Mouse (Mus musculus) central nervous system, embryonic 14 days (tissue): ENCODE measurements around the gene Olfr599. TPM values are rescaled to one million over a fixed set of nuclear protein-coding genes. Genes with fewer than 3 reads are reported as not detected.

Source experiments
- polyA plus RNA-seq: library from polyadenylated mRNA; depleted of rRNA; stranded (reverse); fragments of >200 nt; gene quantifications from 2 replicates; pipeline ENCODE4 v1.2.3, GENCODE M21; 2012; rRNA removed

Olfr599 gene
- polyA plus RNA-seq = not detected in 2 replicates

DNA sequence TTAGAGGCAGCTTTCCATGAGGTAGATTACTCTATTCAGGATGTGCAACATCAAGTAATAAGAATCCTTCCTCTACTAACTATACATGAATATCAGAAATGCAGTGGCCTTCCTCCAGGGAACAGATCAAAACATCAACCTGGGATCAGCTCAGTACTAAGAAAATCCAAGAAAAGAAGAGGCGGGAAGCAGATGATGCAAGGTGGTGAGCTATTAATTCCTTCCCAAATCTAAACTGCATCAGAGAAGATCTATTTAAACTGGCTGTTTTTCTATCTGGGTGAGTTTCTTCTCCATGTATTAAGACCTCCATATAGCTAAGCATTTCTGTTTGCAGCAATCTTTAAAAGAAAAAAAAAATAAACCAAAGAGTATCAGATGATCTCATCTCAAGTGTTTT, at the start of gene Olfr599:
Gene Olfr599, plus strand, starts transcription at position 301 of the 400 bp plus-strand sequence.

DNA sequence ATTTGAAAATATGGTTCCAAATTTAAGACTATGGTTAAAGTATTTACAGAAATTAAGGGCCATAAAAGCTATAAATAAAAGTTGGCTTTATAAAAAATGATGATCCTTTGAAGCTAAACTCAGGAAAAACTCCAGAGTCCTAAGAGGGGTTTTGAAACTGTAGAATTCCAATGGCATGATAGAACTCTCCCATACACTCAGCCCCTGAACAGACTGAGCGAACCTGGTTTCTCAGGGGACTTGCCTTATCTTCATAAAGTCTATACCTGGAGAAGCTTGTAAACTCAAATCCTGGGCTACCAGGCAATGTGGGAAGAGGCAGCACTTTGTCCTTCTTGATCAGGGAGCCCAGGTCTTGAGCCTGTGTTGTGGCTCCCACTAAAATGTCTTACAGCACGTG, 30.4 kb upstream of the Olfr599 start, which contains the start of gene Olfr596:
Gene Olfr596, plus strand, starts transcription at position 301 of the 400 bp plus-strand sequence.

GRCm38 (mm10) chr7:103316015-103316414, 19.7 kb upstream of the Olfr599 start, which contains the start of gene Olfr597:
TSS of gene Olfr597 (plus strand) at chr7:103316315.

GRCm38 (mm10) chr7:103323268-103323667, 12.4 kb upstream of the Olfr599 start, which contains the start of gene Olfr598:
TSS of gene Olfr598 (plus strand) at chr7:103323568.

GRCm38 (mm10) chr7:103349569-103349968, 13.9 kb downstream of the Olfr599 start, which contains the start of gene Olfr600:
TSS of gene Olfr600 (minus strand) at chr7:103349669.

DNA sequence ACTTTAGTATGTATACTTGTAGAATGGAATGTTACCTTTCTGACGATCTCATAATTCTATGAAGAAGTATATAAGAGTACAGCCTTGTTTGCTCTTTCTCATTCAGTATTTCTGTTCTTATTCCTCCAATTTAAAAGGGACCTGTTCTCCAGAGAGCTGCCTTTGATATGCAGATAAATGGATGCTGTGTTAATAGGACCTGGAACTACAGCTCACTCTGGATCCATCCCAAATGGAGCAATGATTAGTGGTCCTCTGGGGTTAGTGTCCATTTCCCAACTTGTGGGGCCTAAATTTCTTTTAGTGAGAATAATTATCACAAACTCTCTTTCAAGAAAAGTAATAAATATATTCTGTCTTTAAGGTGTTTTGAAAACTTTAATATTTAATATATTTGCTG, 26.8 kb downstream of the Olfr599 start, which contains the start of gene Olfr601:
Gene Olfr601, minus strand, starts transcription at position 101 of the 400 bp plus-strand sequence.

DNA sequence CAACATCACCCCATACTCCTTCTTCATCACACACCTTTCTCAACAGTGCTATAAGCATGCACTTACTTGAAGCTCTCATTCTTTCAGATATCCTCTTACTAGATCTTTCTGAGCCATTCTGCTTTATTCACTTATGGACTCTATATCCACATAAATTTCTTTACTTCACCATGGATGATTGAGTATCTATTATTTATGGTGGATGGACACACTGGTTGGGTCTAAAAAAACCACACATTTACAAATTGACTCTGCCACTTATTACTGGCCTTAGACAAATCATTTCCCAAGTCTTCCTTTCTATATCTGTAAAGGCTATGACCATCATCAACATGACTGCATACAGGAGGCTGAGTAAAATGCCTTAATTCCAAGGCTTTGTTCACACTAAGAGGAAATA, 50.4 kb downstream of the Olfr599 start, which contains the start of gene Olfr603:
Gene Olfr603, minus strand, starts transcription at position 101 of the 400 bp plus-strand sequence.

Other genes with a start within 250 kb of the Olfr599 start
- not detected in 2 replicates for gene Olfr585, start 238.2 kb upstream of the Olfr599 start, polyA plus RNA-seq
- gene Olfr586, start 210.3 kb upstream of the Olfr599 start, polyA plus RNA-seq = not detected in 2 replicates
- not detected in 2 replicates for gene Olfr588-ps1, start 195.0 kb upstream of the Olfr599 start, polyA plus RNA-seq
- gene Olfr589, start 179.6 kb upstream of the Olfr599 start, polyA plus RNA-seq = not detected in 2 replicates
- not detected in 2 replicates for gene Olfr591, start 157.6 kb upstream of the Olfr599 start, polyA plus RNA-seq
- not detected in 2 replicates for gene Olfr592, start 151.1 kb upstream of the Olfr599 start, polyA plus RNA-seq
- gene Olfr593, start 124.1 kb upstream of the Olfr599 start, polyA plus RNA-seq = not detected in 2 replicates
- not detected in 2 replicates for gene Olfr594, start 118.9 kb upstream of the Olfr599 start, polyA plus RNA-seq
- not detected in 2 replicates for gene Usp17ld, start 83.4 kb upstream of the Olfr599 start, polyA plus RNA-seq
- not detected in 2 replicates for gene Olfr596, start 30.3 kb upstream of the Olfr599 start, polyA plus RNA-seq
- not detected in 2 replicates for gene Olfr597, start 19.6 kb upstream of the Olfr599 start, polyA plus RNA-seq
- gene Olfr598, start 12.3 kb upstream of the Olfr599 start, polyA plus RNA-seq = not detected in 2 replicates
- gene Olfr600, start 13.8 kb downstream of the Olfr599 start, polyA plus RNA-seq = not detected in 2 replicates
- not detected in 2 replicates for gene Olfr601, start 26.7 kb downstream of the Olfr599 start, polyA plus RNA-seq
- gene Olfr603, start 50.3 kb downstream of the Olfr599 start, polyA plus RNA-seq = not detected in 2 replicates
- not detected in 2 replicates for gene Usp17lc, start 79.2 kb downstream of the Olfr599 start, polyA plus RNA-seq
- gene Olfr605, start 109.5 kb downstream of the Olfr599 start, polyA plus RNA-seq = not detected in 2 replicates
- gene Olfr606, start 113.1 kb downstream of the Olfr599 start, polyA plus RNA-seq = not detected in 2 replicates
- not detected in 2 replicates for gene Olfr607, start 128.2 kb downstream of the Olfr599 start, polyA plus RNA-seq
- gene Olfr608, start 134.0 kb downstream of the Olfr599 start, polyA plus RNA-seq = not detected in 2 replicates
- gene Olfr609, start 162.1 kb downstream of the Olfr599 start, polyA plus RNA-seq = not detected in 2 replicates
- not detected in 2 replicates for gene Olfr610, start 176.2 kb downstream of the Olfr599 start, polyA plus RNA-seq
- not detected in 2 replicates for gene Olfr611, start 184.9 kb downstream of the Olfr599 start, polyA plus RNA-seq
- gene Olfr612, start 206.8 kb downstream of the Olfr599 start, polyA plus RNA-seq = not detected in 2 replicates
- not detected in 2 replicates for gene Olfr613, start 212.2 kb downstream of the Olfr599 start, polyA plus RNA-seq
- not detected in 2 replicates for gene Olfr615, start 220.2 kb downstream of the Olfr599 start, polyA plus RNA-seq
- gene Olfr616, start 233.2 kb downstream of the Olfr599 start, polyA plus RNA-seq = not detected in 2 replicates
- not detected in 2 replicates for gene Olfr617, start 237.1 kb downstream of the Olfr599 start, polyA plus RNA-seq